Mouse (Mus musculus) lung, adult 2 months (tissue): ENCODE results near the gene Ambra1.
"Not testable (repeated sequence)": the region's sequence is repeated elsewhere in the genome, so short reads cannot be mapped to it uniquely, and the experiment has no call there.

Source experiments
- CTCF ChIP-seq: fragments of 200-500 bp; IDR thresholded peaks from 2 replicates; pipeline ENCODE4 v1.5.1; 2011; ENCODE audit warnings: mild to moderate bottlenecking, low read length, control low read depth; ENCODE audit not compliant: insufficient read depth
- POLR2A ChIP-seq: fragments of 200-500 bp; IDR thresholded peaks from 2 replicates; pipeline ENCODE4 v1.6.1; 2011; ENCODE audit warnings: low read depth, mild to moderate bottlenecking, control low read depth, low read length, borderline replicate concordance; ENCODE audit errors: extremely low read depth

GRCm38 (mm10) chr2:91725476-91725875 is 4.5 kb upstream of the Ambra1 start:
- TF ChIP-seq POLR2A, CTCF: not testable (repeated sequence)
